Mouse (Mus musculus) heart, embryonic 10.5 days (tissue): Measurements from ENCODE around the gene Plekhm3. TPM values are rescaled to one million over a fixed set of nuclear protein-coding genes. Genes with fewer than 3 reads are reported as not detected.
"Not testable (repeated sequence)": the region's sequence is repeated elsewhere in the genome, so short reads cannot be mapped to it uniquely, and the experiment has no call there.

Experiments
- DNase-seq: peaks from one replicate; pipeline ENCODE4 v3.0.0-alpha.2; 2017; ENCODE audit warnings: low spot score
- H3K27ac ChIP-seq: fragments of 300-500 bp; sonication (generic); 2 replicates; pipeline ENCODE4 v1.5.1; 2016; ENCODE audit warnings: mild to moderate bottlenecking
- H3K27me3 ChIP-seq: fragments of 300-500 bp; sonication (generic); 2 replicates; pipeline ENCODE4 v1.6.1; 2016; ENCODE audit warnings: mild to moderate bottlenecking; ENCODE audit not compliant: poor library complexity, insufficient read depth, severe bottlenecking
- H3K36me3 ChIP-seq: fragments of 300-500 bp; sonication (generic); 2 replicates; pipeline ENCODE4 v1.6.1; 2016; ENCODE audit warnings: mild to moderate bottlenecking, moderate library complexity
- H3K4me1 ChIP-seq: fragments of 300-500 bp; sonication (generic); 2 replicates; pipeline ENCODE4 v1.6.1; 2016; ENCODE audit warnings: mild to moderate bottlenecking
- H3K4me3 ChIP-seq: fragments of 300-500 bp; sonication (generic); 2 replicates; pipeline ENCODE4 v1.5.1; 2016; ENCODE audit warnings: mild to moderate bottlenecking, moderate library complexity
- H3K9me3 ChIP-seq: fragments of 300-500 bp; sonication (generic); 2 replicates; pipeline ENCODE4 v1.6.1; 2016; ENCODE audit warnings: mild to moderate bottlenecking, moderate library complexity
- WGBS: fragments of 180-500 bp; shearing (Covaris S2); methylation state at CpG from one replicate; pipeline ENCODE4 v1.1.7; 2016; 5-methylcytosine and 5-hydroxymethylcytosine counted together
- polyA plus RNA-seq: library from polyadenylated mRNA; unstranded; fragments of >200 nt; fragmentation: Nextera tagmentation; extraction: Ambion mirVana; gene quantifications from 2 replicates; pipeline ENCODE4 v1.2.1, GENCODE M21; 2016

Plekhm3 gene
- 9.3 TPM in 2 replicates for polyA plus RNA-seq

- Histone ChIP-seq H3K4me1 (no peaks in the 10 kb centered on the region), H3K4me3 (peak within 1 kb of the TSS; percentile 87), H3K27ac (peak within 1 kb of the TSS; percentile 94), H3K36me3 (no peaks in the 10 kb centered on the region), H3K27me3 (no peaks in the 10 kb centered on the region), H3K9me3 (0 out of 2 replicates have a peak, but pooled peaks cover 3% of the 10 kb centered on the region)
- DNase-seq: peak; percentile 94
- WGBS: under 1% methylated on average over 41 of the region's 43 CpGs
Measured at GRCm38 (mm10) chr1:64956479-64956961, at the start of gene Plekhm3. Plekhm3 (minus strand) TSS chr1:64956824.

DNA sequence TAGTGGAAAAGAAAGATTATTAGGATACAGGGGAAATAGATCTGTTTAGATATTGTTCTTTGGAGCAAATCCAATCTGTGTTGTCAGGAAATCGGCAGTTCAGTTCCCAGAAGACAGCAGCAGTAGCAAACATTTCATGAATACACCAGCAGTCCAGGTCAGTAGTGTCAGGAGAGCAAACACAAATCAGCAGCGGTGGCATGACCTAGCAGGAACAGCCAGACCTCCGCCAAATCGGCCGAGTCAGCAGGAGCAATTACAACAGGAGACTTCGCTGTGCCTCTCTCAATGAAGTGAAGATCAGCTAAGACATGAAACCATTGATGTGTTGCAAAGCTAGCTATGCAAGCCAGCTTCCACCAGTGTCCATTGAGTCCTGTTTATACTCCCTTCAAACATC, 49.0 kb upstream of the Plekhm3 start:
- Histone ChIP-seq H3K4me1 (no peaks in the 10 kb centered on the region), H3K36me3 (no peaks in the 10 kb centered on the region), H3K4me3 (no peak overlapping the region), H3K27me3 (no peaks in the 10 kb centered on the region), H3K9me3 (0 out of 2 replicates have a peak, but pooled peaks cover 3% of the 10 kb centered on the region), H3K27ac (no peak overlapping the region)
- DNase-seq: no peak
- WGBS: 85% methylated on average over 6 of the region's 6 CpGs

DNA sequence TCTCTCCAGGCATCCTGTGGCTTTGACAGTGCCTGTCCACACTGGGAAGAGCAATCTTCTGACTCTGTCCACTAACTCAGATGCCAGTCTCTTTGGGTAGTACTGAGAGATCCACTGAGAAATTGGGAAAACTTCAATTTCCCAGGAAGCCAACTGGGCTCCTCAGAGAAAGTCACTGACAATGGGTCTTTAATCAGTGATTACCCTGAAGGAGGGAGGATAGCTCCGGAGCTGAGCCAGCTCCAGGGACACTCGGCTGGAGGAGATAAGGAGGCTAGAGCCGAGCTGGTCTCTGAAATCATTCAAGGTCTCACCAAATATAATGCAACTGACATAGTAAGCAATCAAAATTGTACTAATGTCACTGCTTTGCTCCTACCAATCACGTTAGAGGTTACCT, 47.9 kb upstream of the Plekhm3 start:
- 37% methylated on average over 4 of the region's 4 CpGs for WGBS
- H3K4me1 ChIP-seq: peaks cover 2% of the 10 kb centered on the region
- 0 out of 2 replicates have a peak, but pooled peaks cover 3% of the 10 kb centered on the region for H3K9me3 ChIP-seq
- no peak for DNase-seq
- H3K27ac ChIP-seq: no peak overlapping the region
- H3K36me3 ChIP-seq: no peaks in the 10 kb centered on the region
- H3K4me3 ChIP-seq: no peak overlapping the region
- no peaks in the 10 kb centered on the region for H3K27me3 ChIP-seq

- H3K9me3 ChIP-seq: no peaks in the 10 kb centered on the region
- no peak for DNase-seq
- WGBS: 63% methylated on average over 4 of the region's 4 CpGs
- H3K4me1 ChIP-seq: no peaks in the 10 kb centered on the region
- H3K4me3 ChIP-seq: no peak overlapping the region
- no peaks in the 10 kb centered on the region for H3K27me3 ChIP-seq
- no peak overlapping the region for H3K27ac ChIP-seq
- no peaks in the 10 kb centered on the region for H3K36me3 ChIP-seq
Measured at GRCm38 (mm10) chr1:64993206-64993605, 36.6 kb upstream of the Plekhm3 start.

DNA sequence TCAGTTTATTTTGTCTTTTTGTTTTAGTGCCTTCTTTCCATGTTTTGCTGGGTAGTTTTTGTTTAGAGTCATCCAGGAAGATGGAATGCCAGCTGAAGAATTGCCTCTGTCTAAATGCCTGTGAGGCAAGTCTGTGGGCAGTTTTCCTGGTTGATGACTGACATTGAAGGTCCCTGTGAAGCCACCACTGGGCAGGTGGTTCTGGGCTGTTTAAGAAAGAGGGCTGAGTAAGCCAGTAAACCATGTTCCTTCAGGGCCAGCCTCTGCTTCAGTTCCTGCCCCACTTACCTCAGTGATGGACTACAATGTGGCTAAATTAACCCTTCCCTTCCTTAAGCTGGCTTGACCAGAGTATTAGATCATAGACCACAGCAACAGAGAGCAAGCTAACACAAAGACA, 31.6 kb upstream of the Plekhm3 start:
- Histone ChIP-seq H3K4me3 (no peak overlapping the region), H3K4me1 (no peaks in the 10 kb centered on the region), H3K27me3 (no peaks in the 10 kb centered on the region), H3K36me3 (no peaks in the 10 kb centered on the region), H3K27ac (no peak overlapping the region), H3K9me3 (no peaks in the 10 kb centered on the region)
- no peak for DNase-seq

DNA sequence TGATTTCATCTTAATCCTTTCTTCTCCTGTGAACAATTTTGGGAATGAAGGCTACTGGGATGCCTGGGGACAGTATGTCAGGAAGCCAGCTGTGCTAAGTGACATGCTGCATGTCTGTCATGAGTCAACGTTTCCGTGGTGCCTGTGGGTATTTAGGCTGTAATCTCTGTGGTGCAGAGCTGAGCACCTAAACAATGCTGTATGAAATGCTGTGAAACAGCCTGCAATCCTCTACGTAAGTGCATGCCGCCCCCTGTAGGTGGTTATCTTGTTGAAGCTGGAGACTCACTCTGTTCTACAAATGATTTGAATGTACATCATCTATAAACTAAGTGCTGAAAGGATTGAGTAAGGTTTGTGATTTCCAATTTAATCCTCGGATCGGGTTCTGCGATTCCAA, 29.5 kb upstream of the Plekhm3 start:
- Histone ChIP-seq H3K36me3 (no peaks in the 10 kb centered on the region), H3K27ac (no peak overlapping the region)

GRCm38 (mm10) chr1:64983247-64983646, 26.6 kb upstream of the Plekhm3 start:
- no peaks in the 10 kb centered on the region for H3K27me3 ChIP-seq
- no peak for DNase-seq
- 81% methylated on average over 3 of the region's 3 CpGs for WGBS
- no peak overlapping the region for H3K4me3 ChIP-seq
- no peaks in the 10 kb centered on the region for H3K4me1 ChIP-seq
- no peaks in the 10 kb centered on the region for H3K36me3 ChIP-seq
- H3K27ac ChIP-seq: no peak overlapping the region
- H3K9me3 ChIP-seq: no peaks in the 10 kb centered on the region

More for the DNA sequence above, 29.5 kb upstream of the Plekhm3 start:
- Histone ChIP-seq H3K4me1 (no peaks in the 10 kb centered on the region), H3K4me3 (no peak overlapping the region), H3K9me3 (no peaks in the 10 kb centered on the region), H3K27me3 (no peaks in the 10 kb centered on the region)
- DNase-seq: no peak
- 34% methylated on average over 7 of the region's 7 CpGs for WGBS

GRCm38 (mm10) chr1:64978321-64978799, 21.7 kb upstream of the Plekhm3 start:
- Histone ChIP-seq H3K4me1 (no peaks in the 10 kb centered on the region), H3K36me3 (no peaks in the 10 kb centered on the region), H3K27ac (no peak overlapping the region), H3K27me3 (no peaks in the 10 kb centered on the region), H3K4me3 (no peak overlapping the region), H3K9me3 (no peaks in the 10 kb centered on the region)
- DNase-seq: no peak
- 83% methylated on average over 7 of the region's 7 CpGs for WGBS

DNA sequence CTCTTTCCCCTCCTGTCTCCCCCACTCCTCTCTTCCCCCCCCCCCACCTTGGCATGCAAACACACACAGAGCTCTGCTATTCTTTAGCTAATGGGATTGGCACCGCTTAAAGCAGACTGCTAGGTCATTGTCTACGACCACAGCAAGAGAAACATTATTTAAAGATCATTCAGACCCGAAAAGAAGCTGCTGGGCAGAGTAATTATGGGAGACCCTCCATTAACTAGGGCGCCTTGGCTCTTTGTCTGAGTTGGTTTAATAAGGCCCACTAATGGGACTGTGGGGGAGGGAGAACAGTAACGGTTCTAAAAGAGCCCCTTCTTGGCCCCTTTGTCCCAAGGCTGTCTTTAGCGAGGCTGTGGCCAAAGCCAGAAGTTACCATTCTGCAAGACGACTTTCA, 18.7 kb upstream of the Plekhm3 start:
- Histone ChIP-seq H3K27ac (no peak overlapping the region), H3K9me3 (no peaks in the 10 kb centered on the region), H3K36me3 (no peaks in the 10 kb centered on the region), H3K27me3 (no peaks in the 10 kb centered on the region), H3K4me1 (no peaks in the 10 kb centered on the region), H3K4me3 (no peak overlapping the region)
- DNase-seq: no peak
- whole genome bisulfite sequencing: 57% methylated on average over 7 of the region's 7 CpGs

DNA sequence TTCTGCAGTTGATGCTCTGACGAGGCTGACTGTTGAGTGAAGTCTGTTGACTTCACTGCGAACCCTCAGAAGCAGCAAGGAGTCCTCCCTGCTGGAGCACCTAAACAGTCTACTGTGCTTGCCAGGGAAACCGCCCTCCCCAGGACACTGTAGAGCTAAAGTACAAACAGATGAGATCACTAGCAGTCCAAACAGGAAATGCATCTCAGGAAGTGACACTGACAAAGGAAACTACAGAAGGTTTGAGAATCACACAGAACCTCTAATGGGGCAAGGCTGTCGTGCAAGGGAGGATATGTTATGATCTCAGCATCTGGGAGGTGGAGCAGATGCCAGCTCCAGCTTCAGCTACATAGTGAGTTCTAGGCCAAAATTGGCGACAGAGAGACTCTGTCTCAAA, 14.1 kb upstream of the Plekhm3 start:
- Histone ChIP-seq H3K9me3 (no peaks in the 10 kb centered on the region), H3K4me3 (no peak overlapping the region), H3K27me3 (no peaks in the 10 kb centered on the region), H3K27ac (no peak overlapping the region), H3K4me1 (no peaks in the 10 kb centered on the region), H3K36me3 (no peaks in the 10 kb centered on the region)
- 67% methylated on average over 5 of the region's 5 CpGs for WGBS
- no peak for DNase-seq

DNA sequence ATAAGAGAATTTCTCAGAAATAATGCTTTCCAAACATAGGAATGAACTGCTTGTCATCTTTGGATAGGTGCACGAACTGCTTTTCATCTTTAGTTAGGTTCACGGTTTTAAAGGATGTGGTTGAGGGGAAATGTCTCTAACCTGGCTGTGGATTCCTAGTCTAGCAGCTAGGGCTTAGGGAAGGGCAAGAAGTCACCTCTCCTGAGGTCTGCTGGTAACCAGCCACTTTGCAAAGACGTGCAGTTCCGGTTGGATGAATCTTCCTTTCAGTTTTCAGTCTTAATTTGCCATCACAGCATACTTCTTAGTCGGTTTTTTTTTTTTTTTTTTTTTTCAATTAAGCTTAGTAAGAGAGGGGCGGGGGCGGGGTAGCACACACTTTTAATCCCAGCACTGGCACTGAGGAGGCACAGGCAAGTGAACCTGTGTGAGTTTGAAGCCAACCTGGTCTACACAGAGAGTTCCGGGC, 431 bp upstream of the Plekhm3 start:
- H3K27ac ChIP-seq: peak overlapping the region; percentile 94

GRCm38 (mm10) chr1:64954786-64955185, 1.8 kb downstream of the Plekhm3 start:
- 84% methylated on average over 7 of the region's 7 CpGs for WGBS
- not testable (repeated sequence) for H3K4me3 ChIP-seq, H3K9me3 ChIP-seq, H3K36me3 ChIP-seq, H3K4me1 ChIP-seq, DNase-seq, H3K27me3 ChIP-seq, H3K27ac ChIP-seq

More for the DNA sequence above, 431 bp upstream of the Plekhm3 start:
- Histone ChIP-seq H3K4me1 (no peaks in the 10 kb centered on the region), H3K36me3 (no peaks in the 10 kb centered on the region), H3K4me3 (peak overlapping the region; percentile 87), H3K9me3 (0 out of 2 replicates have a peak, but pooled peaks cover 3% of the 10 kb centered on the region), H3K27me3 (no peaks in the 10 kb centered on the region)
- 58% methylated on average over 8 of the region's 8 CpGs for WGBS
- DNase-seq: no peak

- Histone ChIP-seq H3K27ac (no peak overlapping the region), H3K27me3 (no peaks in the 10 kb centered on the region), H3K4me1 (peaks cover 28% of the 10 kb centered on the region), H3K36me3 (no peaks in the 10 kb centered on the region), H3K9me3 (no peaks in the 10 kb centered on the region), H3K4me3 (no peak overlapping the region)
- DNase-seq: no peak
- 89% methylated on average over 3 of the region's 3 CpGs for WGBS
Measured at GRCm38 (mm10) chr1:64950271-64950670, 6.4 kb downstream of the Plekhm3 start.

- Histone ChIP-seq H3K27me3 (no peaks in the 10 kb centered on the region), H3K9me3 (no peaks in the 10 kb centered on the region), H3K4me3 (peak overlapping the region; percentile 15; the same call in 1 of the 2 replicates), H3K36me3 (no peaks in the 10 kb centered on the region), H3K4me1 (peaks cover 34% of the 10 kb centered on the region), H3K27ac (peak overlapping the region; percentile 42; the same call in 1 of the 2 replicates)
- DNase-seq: no peak
- 34% methylated on average over 8 of the region's 8 CpGs for WGBS
Measured at GRCm38 (mm10) chr1:64949377-64949776, 7.2 kb downstream of the Plekhm3 start.
